Mouse (Mus musculus) MEL (cell line): ENCODE measurements around the gene Prr12. TPM values are rescaled to one million over a fixed set of nuclear protein-coding genes. Genes with fewer than 3 reads are reported as not detected.

Experiments used
- DNase-seq: peaks from one replicate; pipeline ENCODE4 v3.0.0; 2011; ENCODE audit warnings: low read depth, low spot score
- H3K27ac ChIP-seq: 2 replicates; pipeline ENCODE4 v1.5.1; 2012; ENCODE audit warnings: low read depth, mild to moderate bottlenecking, control low read depth, low read length, moderate library complexity; ENCODE audit not compliant: control insufficient read depth
- H3K27me3 ChIP-seq, 2 experiments: fragments of 150-350 bp in 1 of 2; sonication (generic) in 1 of 2; 2 replicates each; pipeline ENCODE4 v1.6.1; 2012; ENCODE audit warnings: low read length in 2 of 2, mild to moderate bottlenecking in 2 of 2, improper control_type of control experiment in 1 of 2, moderate library complexity in 1 of 2; ENCODE audit not compliant: insufficient read depth in 2 of 2, control insufficient read depth in 1 of 2
- H3K36me3 ChIP-seq, 2 experiments: 2 replicates each; pipeline ENCODE4 v1.6.1; 2012 to 2014; ENCODE audit warnings: low read length in 2 of 2, improper control_type of control experiment in 1 of 2, inconsistent platforms in 1 of 2, mild to moderate bottlenecking in 1 of 2; ENCODE audit not compliant: insufficient read depth in 2 of 2, control insufficient read depth in 1 of 2
- H3K4me1 ChIP-seq, 2 experiments: fragments of 150-350 bp in 1 of 2; sonication (generic) in 1 of 2; 2 replicates each; pipeline ENCODE4 v1.6.1; 2012; ENCODE audit warnings: low read length in 2 of 2, improper control_type of control experiment in 1 of 2, mild to moderate bottlenecking in 1 of 2; ENCODE audit not compliant: insufficient read depth in 2 of 2, control insufficient read depth in 1 of 2
- H3K4me3 ChIP-seq, 2 experiments: fragments of 150-350 bp in 1 of 2; sonication (generic) in 1 of 2; 2 replicates each; pipeline ENCODE4 v1.5.1; 2012; ENCODE audit warnings: low read depth in 2 of 2, low read length in 2 of 2, mild to moderate bottlenecking in 2 of 2, moderate library complexity in 2 of 2, control low read depth in 1 of 2, improper control_type of control experiment in 1 of 2; ENCODE audit not compliant: control insufficient read depth in 1 of 2, insufficient read depth in 1 of 2
- H3K79me2 ChIP-seq: 2 replicates; pipeline ENCODE4 v1.6.1; 2012; ENCODE audit warnings: mild to moderate bottlenecking, low read length, moderate library complexity; ENCODE audit not compliant: control insufficient read depth, poor library complexity, insufficient read depth
- H3K9ac ChIP-seq: 2 replicates; pipeline ENCODE4 v1.6.1; 2012; ENCODE audit warnings: low read depth, mild to moderate bottlenecking, control low read depth, low read length, moderate library complexity; ENCODE audit not compliant: control insufficient read depth, poor library complexity, severe bottlenecking
- H3K9me3 ChIP-seq: fragments of 150-350 bp; sonication (generic); replicated peaks from 2 replicates; pipeline ENCODE4 v1.6.1; 2012; ENCODE audit warnings: mild to moderate bottlenecking, low read length, improper control_type of control experiment, moderate library complexity; ENCODE audit not compliant: insufficient read depth
- BHLHE40 ChIP-seq: IDR thresholded peaks from 2 replicates; pipeline ENCODE4 v1.6.1; 2012; ENCODE audit warnings: low read depth, mild to moderate bottlenecking, inconsistent platforms, low read length, improper control_type of control experiment, borderline replicate concordance
- CHD1 ChIP-seq: IDR thresholded peaks from 2 replicates; pipeline ENCODE4 v1.6.1; 2012; ENCODE audit warnings: low read depth, mild to moderate bottlenecking, inconsistent platforms, low read length, improper control_type of control experiment
- CTCF ChIP-seq, 3 experiments: IDR thresholded peaks in 2 of 3; conservative IDR thresholded peaks in 1 of 3; 2 replicates each; pipeline ENCODE4 v1.5.1; 2011 to 2012; ENCODE audit warnings: low read length in 3 of 3, low read depth in 2 of 3, mild to moderate bottlenecking in 2 of 3, improper control_type of control experiment in 1 of 3, inconsistent platforms in 1 of 3, mixed read lengths in 1 of 3, moderate library complexity in 1 of 3; ENCODE audit not compliant: control insufficient read depth in 1 of 3, insufficient read depth in 1 of 3, poor library complexity in 1 of 3, severe bottlenecking in 1 of 3
- ELF1 ChIP-seq: IDR thresholded peaks from 2 replicates; pipeline ENCODE4 v1.6.1; 2014; ENCODE audit warnings: low read depth, mild to moderate bottlenecking, inconsistent platforms, low read length, improper control_type of control experiment, moderate library complexity
- ETS1 ChIP-seq: IDR thresholded peaks from 2 replicates; pipeline ENCODE4 v1.6.1; 2012; ENCODE audit warnings: low read depth, mild to moderate bottlenecking, inconsistent platforms, low read length, improper control_type of control experiment, moderate library complexity
- GABPA ChIP-seq: IDR thresholded peaks from 2 replicates; pipeline ENCODE4 v1.6.1; 2012; ENCODE audit warnings: low read depth, mild to moderate bottlenecking, inconsistent platforms, low read length, improper control_type of control experiment, moderate library complexity
- KAT2A ChIP-seq: conservative IDR thresholded peaks from 2 replicates; pipeline ENCODE4 v1.6.1; 2012; ENCODE audit warnings: low read depth, low read length, improper control_type of control experiment, inconsistent platforms
- MAFK ChIP-seq: IDR thresholded peaks from 2 replicates; pipeline ENCODE4 v1.6.1; 2011; ENCODE audit warnings: low read depth, mild to moderate bottlenecking, low read length, improper control_type of control experiment, borderline replicate concordance
- MAX ChIP-seq: IDR thresholded peaks from 2 replicates; pipeline ENCODE4 v1.6.1; 2011; ENCODE audit warnings: low read length, improper control_type of control experiment
- MAZ ChIP-seq: IDR thresholded peaks from 2 replicates; pipeline ENCODE4 v1.6.1; 2012; ENCODE audit warnings: low read depth, mild to moderate bottlenecking, inconsistent platforms, low read length, improper control_type of control experiment
- MXI1 ChIP-seq: IDR thresholded peaks from 2 replicates; pipeline ENCODE4 v1.6.1; 2011; ENCODE audit warnings: mild to moderate bottlenecking, low read depth, low read length, improper control_type of control experiment
- MYB ChIP-seq: IDR thresholded peaks from 2 replicates; pipeline ENCODE4 v1.6.1; 2011; ENCODE audit warnings: mild to moderate bottlenecking, low read depth, low read length, improper control_type of control experiment
- MYC ChIP-seq: IDR thresholded peaks from 2 replicates; pipeline ENCODE4 v1.6.1; 2011; ENCODE audit warnings: low read depth, mild to moderate bottlenecking, low read length, improper control_type of control experiment, moderate library complexity
- POLR2A ChIP-seq, 2 experiments: IDR thresholded peaks; 2 replicates each; pipeline ENCODE4 v1.6.1; 2011 to 2012; ENCODE audit warnings: low read length in 2 of 2, mild to moderate bottlenecking in 2 of 2, control low read depth in 1 of 2, improper control_type of control experiment in 1 of 2, low read depth in 1 of 2, moderate library complexity in 1 of 2; ENCODE audit not compliant: control insufficient read depth in 1 of 2, insufficient read depth in 1 of 2, poor library complexity in 1 of 2
- POLR2AphosphoS2 ChIP-seq: IDR thresholded peaks from 2 replicates; pipeline ENCODE4 v1.6.1; 2011; ENCODE audit warnings: low read length, improper control_type of control experiment
- POLR2AphosphoS5 ChIP-seq: IDR thresholded peaks from 2 replicates; pipeline ENCODE4 v1.6.1; 2012; ENCODE audit warnings: low read depth, borderline replicate concordance, mild to moderate bottlenecking, inconsistent platforms, low read length, moderate library complexity, mixed read lengths
- RAD21 ChIP-seq: IDR thresholded peaks from 2 replicates; pipeline ENCODE4 v1.6.1; 2011; ENCODE audit warnings: mild to moderate bottlenecking, low read depth, low read length, improper control_type of control experiment
- RCOR1 ChIP-seq: IDR thresholded peaks from 2 replicates; pipeline ENCODE4 v1.6.1; 2012; ENCODE audit warnings: low read depth, mild to moderate bottlenecking, inconsistent platforms, low read length, improper control_type of control experiment
- SMC3 ChIP-seq: IDR thresholded peaks from 2 replicates; pipeline ENCODE4 v1.6.1; 2011; ENCODE audit warnings: low read depth, low read length, improper control_type of control experiment
- TAL1 ChIP-seq: IDR thresholded peaks from 2 replicates; pipeline ENCODE4 v1.6.1; 2012; ENCODE audit warnings: mild to moderate bottlenecking, inconsistent platforms, low read length, moderate library complexity, mixed read lengths
- TBP ChIP-seq: IDR thresholded peaks from 2 replicates; pipeline ENCODE4 v1.8.0; 2011; ENCODE audit warnings: low read depth, low read length, improper control_type of control experiment
- TCF12 ChIP-seq: IDR thresholded peaks from 2 replicates; pipeline ENCODE4 v1.6.1; 2014; ENCODE audit warnings: low read depth, mild to moderate bottlenecking, inconsistent platforms, low read length, improper control_type of control experiment, moderate library complexity
- UBTF ChIP-seq: IDR thresholded peaks from 2 replicates; pipeline ENCODE4 v1.6.1; 2012; ENCODE audit warnings: low read depth, mild to moderate bottlenecking, inconsistent platforms, low read length, improper control_type of control experiment, moderate library complexity, borderline replicate concordance; ENCODE audit not compliant: insufficient read depth
- USF2 ChIP-seq, 2 experiments: IDR thresholded peaks; 2 replicates each; pipeline ENCODE4 v1.6.1; 2011 to 2012; ENCODE audit warnings: improper control_type of control experiment in 2 of 2, low read length in 2 of 2, borderline replicate concordance in 1 of 2, inconsistent platforms in 1 of 2, low read depth in 1 of 2, mild to moderate bottlenecking in 1 of 2; ENCODE audit not compliant: insufficient read depth in 1 of 2
- ZC3H11A ChIP-seq: IDR thresholded peaks from 2 replicates; pipeline ENCODE4 v1.6.1; 2012; ENCODE audit warnings: low read depth, mild to moderate bottlenecking, inconsistent platforms, low read length, improper control_type of control experiment
- ZNF384 ChIP-seq: IDR thresholded peaks from 2 replicates; pipeline ENCODE4 v1.6.1; 2012; ENCODE audit warnings: low read depth, mild to moderate bottlenecking, inconsistent platforms, low read length, improper control_type of control experiment
- polyA plus RNA-seq, 2 experiments: library from polyadenylated mRNA; stranded (reverse) in 1 of 2; unstranded in 1 of 2; fragments of >175 nt in 1 of 2; fragments of >200 nt in 1 of 2; gene quantifications; 2 replicates each; pipeline versions ENCODE4 v1.2.1 to v1.2.4; 2012; ENCODE audit warnings: low replicate concordance in 2 of 2, low read depth in 1 of 2; ENCODE audit not compliant: insufficient read length in 2 of 2, insufficient read depth in 1 of 2, missing spikeins in 1 of 2
- total RNA-seq: library from RNA; depleted of rRNA; stranded (reverse); fragments of 300-350 nt; gene quantifications from 2 replicates; pipeline ENCODE4 v1.2.3, GENCODE M21; 2012

Prr12 gene
- total and polyA plus RNA-seq, 3 experiments: 3.5 to 32.1 TPM; not detected in 1

GRCm38 (mm10) chr7:45072230-45072629 lies 19.5 kb upstream of the Prr12 start:
- TF ChIP-seq ETS1 (no peak), GABPA (no peak), POLR2AphosphoS5 (no peak), CTCF (IDR thresholded peaks at IDR 0.05 in 2 of 3, conservative IDR thresholded peaks at IDR 0.05 in 1 of 3; ENCODE audit: control insufficient read depth in 1 of 3, insufficient read depth in 1 of 3, low read depth in 2 of 3, low read length in 3 of 3, poor library complexity in 1 of 3, severe bottlenecking in 1 of 3) (peak; percentile 54 to 63 (median 62)), MYB (no peak), TCF12 (no peak), MAFK (no peak), MYC (peak; percentile 63; the same call in 1 of the 2 replicates), ELF1 (no peak), ZNF384 (no peak), USF2 (IDR thresholded peaks at IDR 0.05; ENCODE audit: borderline replicate concordance in 1 of 2, insufficient read depth in 1 of 2, low read depth in 1 of 2, low read length in 2 of 2) (no peak), SMC3 (peak; percentile 52), ZC3H11A (no peak), RAD21 (peak; percentile 47), RCOR1 (no peak)
- TF ChIP-seq, all 39 proteins: peak for 4
- peak; percentile 75 for DNase-seq
- peaks cover 0 to 5% of the 10 kb centered on the region in 2 experiments; a peak in 2 of 4 replicates for H3K36me3 ChIP-seq
- H3K79me2 ChIP-seq: peaks cover 23% of the 10 kb centered on the region
- H3K27me3 ChIP-seq: no peaks in the 10 kb centered on the region
- peaks cover 0 to 8% of the 10 kb centered on the region in 2 experiments; a peak in 3 of 4 replicates for H3K4me1 ChIP-seq
- H3K27ac ChIP-seq: no peak overlapping the region
- no peak overlapping the region for H3K9ac ChIP-seq
- no peak overlapping the region for H3K4me3 ChIP-seq
- no peaks in the 10 kb centered on the region for H3K9me3 ChIP-seq

GRCm38 (mm10) chr7:45069671-45070070 lies 17.0 kb upstream of the Prr12 start:
- no peaks in the 10 kb centered on the region for H3K9me3 ChIP-seq
- no peak for DNase-seq
- H3K4me3 ChIP-seq: no peak overlapping the region
- no peaks in the 10 kb centered on the region for H3K27me3 ChIP-seq
- H3K79me2 ChIP-seq: peaks cover 39% of the 10 kb centered on the region
- H3K4me1 ChIP-seq: peaks cover 0 to 16% of the 10 kb centered on the region in 2 experiments; a peak in 3 of 4 replicates
- H3K36me3 ChIP-seq: peaks cover 0 to 9% of the 10 kb centered on the region in 2 experiments; a peak in 2 of 4 replicates
- H3K27ac ChIP-seq: no peak overlapping the region
- TF ChIP-seq MYC (no peak), RAD21 (no peak), MXI1 (no peak), POLR2A (IDR thresholded peaks at IDR 0.05; ENCODE audit: control insufficient read depth in 1 of 2, insufficient read depth in 1 of 2, low read depth in 1 of 2, low read length in 2 of 2, poor library complexity in 1 of 2) (no peak), MAZ (no peak), POLR2AphosphoS2 (no peak), MAX (no peak), ZNF384 (no peak), TBP (no peak), RCOR1 (no peak), UBTF (no peak), TAL1 (no peak), BHLHE40 (no peak), CHD1 (no peak), KAT2A (no peak), SMC3 (no peak), MAFK (no peak), POLR2AphosphoS5 (no peak)
- TF ChIP-seq, all 39 proteins: peak for 0
- no peak overlapping the region for H3K9ac ChIP-seq
